In the genomic region with DNA sequence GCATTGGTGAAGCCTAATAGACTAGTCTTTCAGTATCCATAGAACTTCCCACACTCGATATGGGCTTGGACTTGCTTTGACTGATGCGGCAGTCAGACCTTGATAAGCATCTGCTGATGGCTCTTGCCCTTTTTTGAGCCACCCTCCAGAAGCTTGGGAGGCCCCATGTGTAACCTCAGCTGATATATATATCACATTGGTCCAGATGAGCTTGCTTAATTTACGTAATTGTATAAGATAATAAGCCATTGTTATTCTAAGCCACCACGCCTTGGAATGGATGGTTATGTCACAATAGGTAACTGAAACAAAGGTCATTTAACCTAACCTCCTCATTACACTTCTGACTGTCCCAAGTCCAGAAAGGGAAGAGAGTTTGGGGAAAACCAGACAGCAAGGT, we compare ENCODE assay signal across 16 mouse cellular contexts. TPM values are rescaled to one million over a fixed set of nuclear protein-coding genes. Genes with fewer than 3 reads are reported as not detected.
DNase-seq lines count a peak whose midpoint lies in the region; ATAC-seq and TF ChIP-seq lines count a peak whose summit lies in the region.
"Had no signal": no experiment of that assay in that cellular context is flagged by ENCODE, and none has a peak within 500 bp of the region (broad histone marks: within the 10 kb centered on the region; RNA-seq: fewer than 3 reads in every experiment).

No protein-coding gene starts in this region.

- DNase-seq in heart, adult 2 months = no peak
- no peak for DNase-seq in midbrain, embryonic 10.5 days (ENCODE audit: low spot score)
- peak; percentile 80 for DNase-seq in liver, adult 2 months (ENCODE audit: extremely low read depth, low read depth, low spot score)
- DNase-seq in frontal cortex, postnatal 10 days (ENCODE audit: low spot score in 2 of 2) = no peak
- DNase-seq in spleen, postnatal 4 days (ENCODE audit: low spot score in 2 of 2) = no peak
- DNase-seq in ovary, postnatal 14 days (ENCODE audit: low spot score) = no peak
- DNase-seq: adrenal gland, adult 2 months; cerebellum, postnatal 10 days; gastrocnemius, postnatal 36 days; kidney, adult 9 months; spleen, adult 18-20 months had no signal

- ATAC-seq in heart, embryonic 11.5 days (replicated peaks; ENCODE audit: insufficient number of reproducible peaks, low FRiP score, low TSS enrichment) = no peak
- no peak for ATAC-seq in midbrain, embryonic 13.5 days
- ATAC-seq: forebrain, embryonic 16.5 days had no signal

- no peaks in the 10 kb centered on the region for H3K36me3 ChIP-seq in heart, embryonic 11.5 days (ENCODE audit: control insufficient read depth, insufficient read depth, low read length)
- peaks cover 2% of the 10 kb centered on the region for H3K36me3 ChIP-seq in heart, adult 2 months (ENCODE audit: control insufficient read depth, insufficient read depth, low read length)
- no peaks in the 10 kb centered on the region for H3K36me3 ChIP-seq in midbrain, embryonic 13.5 days
- no peaks in the 10 kb centered on the region for H3K36me3 ChIP-seq in midbrain, embryonic 10.5 days
- no peaks in the 10 kb centered on the region for H3K36me3 ChIP-seq in liver, adult 2 months (ENCODE audit: control insufficient read depth, insufficient read depth, low read length)
- H3K36me3 ChIP-seq: embryonic facial prominence, embryonic 13.5 days; hindbrain, embryonic 10.5 days had no signal

- peak overlapping the region; percentile 96 for H3K4me2 ChIP-seq in heart, embryonic 11.5 days
- H3K4me2 ChIP-seq in midbrain, embryonic 13.5 days (replicated peaks) = 0 out of 2 replicates have a peak overlapping the region, but pooled peaks have one; percentile 86

- no peak for TF ChIP-seq POLR2A in heart, adult 2 months (IDR thresholded peaks at IDR 0.05; ENCODE audit: insufficient read depth, low read depth, low read length)
- TF ChIP-seq POLR2A in liver, adult 2 months (IDR thresholded peaks at IDR 0.05; ENCODE audit: extremely low read depth, insufficient read depth, low read length) = no peak

- peaks cover 11% of the 10 kb centered on the region for H3K4me1 ChIP-seq in heart, embryonic 11.5 days (ENCODE audit: control insufficient read depth, insufficient read depth, low read length)
- peaks cover 9% of the 10 kb centered on the region for H3K4me1 ChIP-seq in heart, adult 2 months (ENCODE audit: control insufficient read depth, insufficient read depth, low read length)
- H3K4me1 ChIP-seq in midbrain, embryonic 13.5 days (replicated peaks) = peaks cover 30% of the 10 kb centered on the region
- H3K4me1 ChIP-seq in midbrain, embryonic 10.5 days = peaks cover 25% of the 10 kb centered on the region
- peaks cover 13% of the 10 kb centered on the region for H3K4me1 ChIP-seq in liver, adult 2 months (ENCODE audit: control insufficient read depth, insufficient read depth, low read length)

- 80% methylated on average over 4 of the region's 4 CpGs for WGBS in heart, embryonic 11.5 days (ENCODE audit: insufficient replicate concordance)
- WGBS in heart, adult 2 months = 78% methylated on average over 4 of the region's 4 CpGs
- 92% methylated on average over 4 of the region's 4 CpGs for WGBS in midbrain, embryonic 13.5 days
- WGBS in midbrain, embryonic 10.5 days = 95% methylated on average over 4 of the region's 4 CpGs
- WGBS in liver, adult 2 months = 64% methylated on average over 4 of the region's 4 CpGs

- H3K4me3 ChIP-seq in heart, embryonic 11.5 days (ENCODE audit: low read depth, low read length) = no peak overlapping the region
- no peak overlapping the region for H3K4me3 ChIP-seq in heart, adult 2 months
- no peak overlapping the region for H3K4me3 ChIP-seq in midbrain, embryonic 13.5 days (replicated peaks)
- H3K4me3 ChIP-seq in midbrain, embryonic 10.5 days = no peak overlapping the region
- H3K4me3 ChIP-seq in liver, adult 2 months (ENCODE audit: insufficient read depth, low read depth, low read length) = no peak overlapping the region

- no peaks in the 10 kb centered on the region for H3K79me2 ChIP-seq in heart, adult 2 months (replicated peaks; ENCODE audit: control insufficient read depth, insufficient read depth, low read length)
- H3K79me2 ChIP-seq in liver, adult 2 months (ENCODE audit: control insufficient read depth, insufficient read depth, low read length) = peaks cover 12% of the 10 kb centered on the region; the same call in 1 of the 2 replicates

- TF ChIP-seq CTCF in heart, adult 2 months (IDR thresholded peaks at IDR 0.05) = no peak
- TF ChIP-seq CTCF in liver, adult 2 months (IDR thresholded peaks at IDR 0.05; ENCODE audit: low read depth, low read length) = no peak

- no peak overlapping the region for H3K9ac ChIP-seq in heart, embryonic 11.5 days (ENCODE audit: low read depth, low read length)
- H3K9ac ChIP-seq in heart, adult 2 months (ENCODE audit: low read depth, low read length) = no peak overlapping the region
- no peak overlapping the region for H3K9ac ChIP-seq in midbrain, embryonic 13.5 days (replicated peaks)
- H3K9ac ChIP-seq in liver, adult 2 months (ENCODE audit: low read depth, low read length) = no peak overlapping the region
- H3K9ac ChIP-seq: embryonic facial prominence, embryonic 13.5 days had no signal

- intact Hi-C loops in heart, adult 2 months (cut with DNase I) = loop anchor here (5.0 kb wide), 1 partner anchor 67 kb away; no protein-coding TSS in a partner anchor

- TF ChIP-seq EP300 in heart, adult 2 months (IDR thresholded peaks at IDR 0.05; ENCODE audit: insufficient read depth, low read depth, low read length) = no peak

- H3K9me3 ChIP-seq in heart, embryonic 11.5 days (replicated peaks; ENCODE audit: control insufficient read depth, low read length) = no peaks in the 10 kb centered on the region
- no peaks in the 10 kb centered on the region for H3K9me3 ChIP-seq in midbrain, embryonic 13.5 days
- H3K9me3 ChIP-seq in midbrain, embryonic 10.5 days (replicated peaks) = no peaks in the 10 kb centered on the region
- H3K9me3 ChIP-seq: embryonic facial prominence, embryonic 13.5 days; hindbrain, embryonic 10.5 days had no signal

- H3K27me3 ChIP-seq in heart, embryonic 11.5 days (ENCODE audit: control insufficient read depth, insufficient read depth, low read length) = no peaks in the 10 kb centered on the region
- no peaks in the 10 kb centered on the region for H3K27me3 ChIP-seq in heart, adult 2 months (ENCODE audit: control insufficient read depth, insufficient read depth, low read length)
- H3K27me3 ChIP-seq in midbrain, embryonic 13.5 days = no peaks in the 10 kb centered on the region
- no peaks in the 10 kb centered on the region for H3K27me3 ChIP-seq in midbrain, embryonic 10.5 days (ENCODE audit: low read depth, poor library complexity, severe bottlenecking)
- no peaks in the 10 kb centered on the region for H3K27me3 ChIP-seq in liver, adult 2 months (ENCODE audit: control insufficient read depth, insufficient read depth, low read length)
- H3K27me3 ChIP-seq: embryonic facial prominence, embryonic 13.5 days had no signal

- no peak overlapping the region for H3K27ac ChIP-seq in heart, embryonic 11.5 days (ENCODE audit: low read depth, low read length)
- no peak overlapping the region for H3K27ac ChIP-seq in heart, adult 2 months
- H3K27ac ChIP-seq in midbrain, embryonic 13.5 days = no peak overlapping the region
- no peak overlapping the region for H3K27ac ChIP-seq in midbrain, embryonic 10.5 days (replicated peaks)
- H3K27ac ChIP-seq in liver, adult 2 months (replicated peaks; ENCODE audit: insufficient read depth, low read depth, low read length) = no peak overlapping the region
- H3K27ac ChIP-seq: embryonic facial prominence, embryonic 13.5 days; hindbrain, embryonic 10.5 days had no signal

RNA-seq across cellular contexts. Expression of a gene that starts 1.9 kb away (rescaled TPM):
- polyA plus RNA-seq in heart, embryonic 11.5 days (2014; fragmentation: Nextera tagmentation; extraction: Ambion mirVana) = 51.0 and 74.8 TPM in 2 replicates
- 10 to 100 TPM; 47.8 to 58.7 TPM for total RNA-seq in heart, adult 2 months (2021)
- 27.3 and 53.7 TPM in 2 replicates for polyA plus RNA-seq in heart, adult 2 months (2012; rRNA removed)
- 108 and 114 TPM in 2 replicates for polyA plus RNA-seq in midbrain, embryonic 13.5 days (2015; fragmentation: Nextera tagmentation; extraction: Ambion mirVana)
- 93.9 and 102 TPM in 2 replicates for polyA plus RNA-seq in midbrain, embryonic 10.5 days (2016; fragmentation: Nextera tagmentation; extraction: Ambion mirVana)
- total RNA-seq in liver, adult 2 months (2014; rRNA removed) = 20.8 and 27.4 TPM in 2 replicates
- polyA plus RNA-seq in liver, adult 2 months (2012; rRNA removed) = 20.3 and 22.5 TPM in 2 replicates
